Mouse (Mus musculus): ENCODE data around the gene Zfp462.

The Zfp462 gene

GRCm38 (mm10) chr4:55117839-55118487, 173.1 kb downstream of the Zfp462 start:
- DNase-seq (ENCODE audit: low spot score in 2 of 2), result no peak

GRCm38 (mm10) chr4:55121126-55121525, 176.3 kb downstream of the Zfp462 start:
- DNase-seq (ENCODE audit: low spot score in 2 of 2), result no peak

- DNase-seq (ENCODE audit: low spot score in 2 of 2), result no peak
Observed at GRCm38 (mm10) chr4:55121952-55122351, 177.1 kb downstream of the Zfp462 start.

GRCm38 (mm10) chr4:55124126-55124525, 179.3 kb downstream of the Zfp462 start:
- no peak for DNase-seq (ENCODE audit: low spot score in 2 of 2)

- DNase-seq (ENCODE audit: low spot score in 2 of 2), result no peak
Observed at GRCm38 (mm10) chr4:55125048-55125737, 180.3 kb downstream of the Zfp462 start.

- no peak for DNase-seq (ENCODE audit: low spot score in 2 of 2)
Observed at GRCm38 (mm10) chr4:55125738-55126054, 180.8 kb downstream of the Zfp462 start.

- DNase-seq (ENCODE audit: low spot score in 2 of 2), result no peak
Observed at GRCm38 (mm10) chr4:55127228-55127901, 182.5 kb downstream of the Zfp462 start.

- no peak for DNase-seq (ENCODE audit: low spot score in 2 of 2)
Observed at GRCm38 (mm10) chr4:55128088-55128835, 183.4 kb downstream of the Zfp462 start.

Data from natural killer cell, adult 2 months (primary cell).